In the genomic region with DNA sequence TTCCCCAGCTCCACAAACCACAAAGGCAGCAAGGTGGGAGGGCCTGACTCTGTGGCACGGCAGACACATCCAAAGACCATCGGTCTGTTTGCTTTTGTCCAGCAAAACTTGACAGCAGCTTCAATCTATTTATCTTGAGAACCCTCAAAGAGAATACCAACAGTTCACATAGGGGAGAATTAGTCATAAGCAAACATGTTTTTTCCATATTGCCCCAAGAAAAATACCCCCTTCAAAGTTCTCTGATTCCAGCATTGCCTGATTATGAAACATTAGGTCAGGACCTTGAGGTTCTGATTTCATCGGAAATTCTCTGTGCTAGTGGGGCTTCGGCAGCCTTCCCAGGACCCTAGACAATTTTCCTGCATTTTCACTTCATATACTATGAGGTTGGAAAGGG, we compare ENCODE assay signal across 22 mouse cellular contexts.
DNase-seq lines count a peak whose midpoint lies in the region; ATAC-seq and TF ChIP-seq lines count a peak whose summit lies in the region.
"Had no signal": no experiment of that assay in that cellular context is flagged by ENCODE, and none has a peak within 500 bp of the region (broad histone marks: within the 10 kb centered on the region; RNA-seq: fewer than 3 reads in every experiment).

No protein-coding gene starts in this region.

- TF ChIP-seq POLR2A in embryonic fibroblast, embryonic 13.5 days (IDR thresholded peaks at IDR 0.05; ENCODE audit: low read depth, low read length): no peak

- TF ChIP-seq CTCF in embryonic fibroblast, embryonic 13.5 days (IDR thresholded peaks at IDR 0.05; ENCODE audit: borderline replicate concordance, insufficient read depth, low read length): no peak

- H3K4me1 ChIP-seq in embryonic fibroblast, embryonic 13.5 days (ENCODE audit: control insufficient read depth, insufficient read depth, low read length): no peaks in the 10 kb centered on the region; the same call in 1 of the 2 replicates

- H3K4me3 ChIP-seq in embryonic fibroblast, embryonic 13.5 days (ENCODE audit: insufficient read depth, low read length): no peak overlapping the region

- peak; percentile 63 for DNase-seq in heart, adult 11 months
- no peak for DNase-seq in heart, adult 18-20 months
- DNase-seq in 3T3-L1 (ENCODE audit: low read depth, low spot score) (peak; percentile 79), NIH3T3 (ENCODE audit: low read depth) (peak; percentile 77)
- DNase-seq in lung, adult 18-20 months: no peak
- DNase-seq in adrenal gland, postnatal 10 days: no peak
- DNase-seq: adrenal gland, adult 2 months; adrenal gland, adult 8-10 months; adrenal gland, postnatal 14 days; adrenal gland, postnatal 25 days; adrenal gland, postnatal 36 days; B cell, adult 2 months; cerebellum, adult 11 months; cerebellum, adult 11-12 months; cerebellum, adult 18-20 months; cerebellum, adult 2 months; cerebellum, adult 8-10 months; cerebellum, adult 9-10 months had no signal

- no peak for ATAC-seq in activated CD4-positive, CD25-positive, alpha-beta regulatory T cell, adult 4 months
- ATAC-seq: CD4-positive, CD25-positive, alpha-beta regulatory T cell, adult 4 months; Patski had no signal

- 0 out of 2 replicates have a peak overlapping the region, but pooled peaks have one; percentile 8 for H3K27ac ChIP-seq in embryonic fibroblast, embryonic 13.5 days (ENCODE audit: insufficient read depth, low read length)

Comparison
In these comparisons a context has a peak if more than half of its experiments do, and no peak if none do; other contexts are left out.
1. DNase-seq: peak in heart, adult 11 months (single experiment), 3T3-L1 (single experiment) and NIH3T3 (single experiment); none in heart, adult 18-20 months (0 of 2), lung, adult 18-20 months (0 of 2) and adrenal gland, postnatal 10 days (single experiment).